Mouse (Mus musculus): Measurements from ENCODE around the gene Arf1.
"Not testable (repeated sequence)": the region's sequence is repeated elsewhere in the genome, so short reads cannot be mapped to it uniquely, and the experiment has no call there.

Arf1 gene

GRCm38 (mm10) chr11:59226787-59227603 lies 1.1 kb downstream of the Arf1 start:
- no peak for DNase-seq (ENCODE audit: low read depth, low spot score)

GRCm38 (mm10) chr11:59226251-59226650 lies 1.8 kb downstream of the Arf1 start:
- no peak for DNase-seq (ENCODE audit: low read depth, low spot score)

- DNase-seq (ENCODE audit: low read depth, low spot score): no peak
These were observed 2.9 kb downstream of the Arf1 start for GRCm38 (mm10) chr11:59225167-59225566.

DNA sequence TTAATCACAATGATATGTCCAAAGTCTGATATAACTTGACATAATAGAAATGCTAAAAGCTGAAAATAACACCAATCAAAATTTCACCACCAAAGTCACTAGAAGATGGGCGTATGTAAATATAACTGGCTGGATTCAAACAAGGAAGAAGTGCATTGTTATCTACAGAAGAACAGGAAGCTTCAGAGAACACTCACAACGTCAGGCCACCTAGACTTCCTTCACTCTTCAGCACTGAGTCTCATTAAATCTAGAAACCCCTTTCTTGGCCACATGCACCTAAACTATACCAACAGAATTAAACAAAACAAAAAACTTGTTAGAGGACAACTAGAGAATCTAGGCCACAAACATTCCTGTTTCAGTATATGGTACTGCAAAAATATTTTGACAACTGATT lies 3.6 kb downstream of the Arf1 start:
- DNase-seq (ENCODE audit: low read depth, low spot score): no peak

DNA sequence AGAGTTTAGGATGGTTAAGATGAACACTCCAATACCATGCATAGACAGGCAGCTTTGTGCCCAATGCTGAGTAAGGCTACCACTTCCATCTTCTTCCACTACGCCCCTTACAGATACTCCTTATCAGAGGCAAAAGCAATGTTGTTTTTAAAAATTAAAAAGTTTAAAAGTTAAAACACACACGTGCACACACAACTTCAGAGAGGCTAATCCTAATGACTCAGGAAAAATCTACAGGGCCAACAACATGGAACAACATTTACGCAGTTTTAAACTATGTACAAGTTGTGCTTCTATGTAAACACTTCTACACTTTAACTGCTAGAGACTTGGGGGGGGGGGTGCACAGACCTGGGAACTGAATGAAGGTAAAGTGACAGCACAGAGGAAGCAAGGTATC lies 4.0 kb downstream of the Arf1 start:
- DNase-seq (ENCODE audit: low read depth, low spot score): no peak

DNA sequence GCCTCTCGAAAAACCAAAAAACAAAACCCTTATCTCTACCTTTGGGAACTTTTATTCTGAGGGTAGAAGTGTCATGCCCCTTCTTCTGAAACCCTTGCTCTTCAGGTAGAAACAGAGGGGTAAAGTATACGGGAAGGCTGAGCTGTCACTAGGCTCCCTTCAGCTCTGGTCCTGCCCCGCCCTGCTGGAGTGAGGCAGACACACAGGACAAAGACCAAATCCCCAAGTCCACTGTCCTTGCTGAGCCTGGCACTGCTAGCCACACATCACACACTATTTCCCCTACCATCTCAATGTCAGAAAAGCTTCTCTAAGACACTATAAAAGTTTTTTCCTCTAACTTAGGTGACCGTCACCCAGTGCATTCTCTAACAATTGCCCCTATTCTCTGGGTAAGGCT lies 5.8 kb downstream of the Arf1 start:
- no peak for DNase-seq (ENCODE audit: low read depth, low spot score)

GRCm38 (mm10) chr11:59221604-59222003 lies 6.5 kb downstream of the Arf1 start:
- DNase-seq (ENCODE audit: low read depth, low spot score): no peak

DNA sequence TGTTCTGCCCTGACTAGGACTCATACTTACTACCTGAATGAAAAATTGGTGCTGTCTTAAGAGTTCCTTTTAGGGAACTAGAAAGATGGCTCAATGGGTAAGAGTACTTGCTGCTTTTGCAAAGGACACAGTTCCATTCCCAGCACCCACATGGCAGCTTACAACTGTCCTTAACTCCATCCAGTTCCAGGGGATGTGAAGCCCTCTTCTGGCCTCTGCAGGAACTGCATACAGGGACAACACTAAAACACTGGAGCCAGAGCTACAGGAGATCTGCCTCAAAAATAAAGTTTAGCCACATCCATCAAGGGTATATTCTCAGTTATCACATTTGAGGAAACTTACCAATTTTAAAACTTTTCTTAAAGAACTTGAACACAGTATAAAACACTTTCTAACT lies 9.0 kb downstream of the Arf1 start:
- no peak for DNase-seq (ENCODE audit: low read depth, low spot score)

DNA sequence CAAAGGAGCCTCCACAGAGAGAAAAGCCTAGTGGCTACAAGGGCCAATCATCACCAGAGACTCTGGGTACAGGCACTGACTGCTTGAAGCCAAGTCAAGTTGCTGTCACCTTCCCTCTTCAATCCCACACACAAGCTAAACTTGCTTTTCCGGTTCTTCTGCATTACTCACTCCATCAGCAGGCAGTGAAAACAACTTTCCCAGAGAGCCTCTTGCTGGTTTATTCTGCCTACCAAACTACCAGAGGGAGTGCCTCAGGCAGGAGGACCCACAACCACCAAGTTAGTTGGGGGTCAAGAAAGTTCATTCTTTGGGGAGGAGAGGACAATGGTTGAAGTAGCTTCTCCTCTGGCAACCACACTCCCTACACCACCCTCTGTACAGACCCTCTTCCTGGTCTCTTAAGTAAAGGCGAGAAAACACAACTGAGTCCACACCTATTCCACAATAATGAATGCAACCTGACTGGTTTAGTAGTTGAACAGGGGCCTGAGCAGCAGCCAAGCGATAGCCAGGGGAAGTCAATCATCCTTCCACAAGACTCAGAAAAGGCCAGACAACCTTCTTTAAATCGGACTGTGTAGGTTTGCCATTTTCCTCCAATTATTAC lies 9.6 kb downstream of the Arf1 start:
- no peak for DNase-seq (ENCODE audit: low read depth, low spot score)

GRCm38 (mm10) chr11:59216955-59217354 lies 11.1 kb downstream of the Arf1 start:
- no peak for DNase-seq (ENCODE audit: low read depth, low spot score)

GRCm38 (mm10) chr11:59212892-59213494 lies 15.1 kb downstream of the Arf1 start:
- DNase-seq (ENCODE audit: low read depth, low spot score): no peak

DNA sequence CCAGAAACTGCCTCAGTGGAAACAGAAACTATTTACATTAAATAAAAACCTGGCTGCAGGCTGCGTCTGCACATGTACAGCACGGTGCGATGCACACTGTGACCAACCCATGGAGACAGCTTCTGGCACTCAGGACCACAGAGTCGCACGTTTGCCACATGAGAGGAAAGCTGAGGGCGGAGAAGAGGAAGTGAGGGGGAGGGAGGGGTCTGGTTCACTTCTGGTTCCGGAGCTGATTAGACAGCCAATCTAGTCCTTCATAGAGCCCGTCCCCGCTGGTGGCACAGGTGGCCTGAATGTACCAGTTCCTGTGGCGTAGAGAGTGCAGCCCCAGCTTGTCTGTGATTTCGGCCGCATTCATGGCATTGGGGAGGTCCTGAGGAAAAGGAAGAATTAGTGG lies 15.8 kb downstream of the Arf1 start:
- not testable (repeated sequence) for DNase-seq (ENCODE audit: low read depth, low spot score)

DNA sequence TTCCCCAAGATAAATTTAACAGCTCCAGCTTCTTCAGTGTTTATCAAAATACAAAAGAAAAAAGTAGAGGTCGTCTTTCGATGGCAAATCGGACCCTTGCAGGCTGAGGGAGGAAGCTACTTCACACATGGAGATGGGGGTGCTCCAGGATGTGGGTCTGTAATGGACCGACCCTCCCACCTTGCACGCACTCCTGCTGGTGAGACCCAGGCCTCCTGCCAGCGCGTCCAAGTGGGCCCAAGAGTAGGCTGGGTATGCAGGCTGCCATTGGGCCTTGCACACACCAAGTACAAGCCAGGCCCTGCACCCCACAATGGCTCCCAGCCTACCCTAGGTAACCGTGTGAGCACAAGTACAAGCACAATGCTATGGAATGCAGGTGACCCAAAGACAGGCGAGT lies 16.5 kb downstream of the Arf1 start:
- not testable (repeated sequence) for DNase-seq (ENCODE audit: low read depth, low spot score)

GRCm38 (mm10) chr11:59210020-59210419 lies 18.1 kb downstream of the Arf1 start:
- DNase-seq (ENCODE audit: low read depth, low spot score): no peak

- no peak for DNase-seq (ENCODE audit: low read depth, low spot score)
These were observed 18.5 kb downstream of the Arf1 start for GRCm38 (mm10) chr11:59209580-59209979.

GRCm38 (mm10) chr11:59209003-59209441 lies 19.0 kb downstream of the Arf1 start:
- no peak for DNase-seq (ENCODE audit: low read depth, low spot score)

- peak; percentile 95 for DNase-seq (ENCODE audit: low read depth, low spot score)
These were observed 19.8 kb downstream of the Arf1 start, which contains the start of gene 2310033P09Rik for GRCm38 (mm10) chr11:59208153-59208831. 2310033P09Rik (plus strand) TSS chr11:59208321.

- peak; percentile 87 for DNase-seq (ENCODE audit: low read depth, low spot score)
These were observed 25.7 kb downstream of the Arf1 start, which contains the start of gene Mrpl55 for GRCm38 (mm10) chr11:59202081-59202995. Mrpl55 (plus strand) TSS chr11:59202486.

DNA sequence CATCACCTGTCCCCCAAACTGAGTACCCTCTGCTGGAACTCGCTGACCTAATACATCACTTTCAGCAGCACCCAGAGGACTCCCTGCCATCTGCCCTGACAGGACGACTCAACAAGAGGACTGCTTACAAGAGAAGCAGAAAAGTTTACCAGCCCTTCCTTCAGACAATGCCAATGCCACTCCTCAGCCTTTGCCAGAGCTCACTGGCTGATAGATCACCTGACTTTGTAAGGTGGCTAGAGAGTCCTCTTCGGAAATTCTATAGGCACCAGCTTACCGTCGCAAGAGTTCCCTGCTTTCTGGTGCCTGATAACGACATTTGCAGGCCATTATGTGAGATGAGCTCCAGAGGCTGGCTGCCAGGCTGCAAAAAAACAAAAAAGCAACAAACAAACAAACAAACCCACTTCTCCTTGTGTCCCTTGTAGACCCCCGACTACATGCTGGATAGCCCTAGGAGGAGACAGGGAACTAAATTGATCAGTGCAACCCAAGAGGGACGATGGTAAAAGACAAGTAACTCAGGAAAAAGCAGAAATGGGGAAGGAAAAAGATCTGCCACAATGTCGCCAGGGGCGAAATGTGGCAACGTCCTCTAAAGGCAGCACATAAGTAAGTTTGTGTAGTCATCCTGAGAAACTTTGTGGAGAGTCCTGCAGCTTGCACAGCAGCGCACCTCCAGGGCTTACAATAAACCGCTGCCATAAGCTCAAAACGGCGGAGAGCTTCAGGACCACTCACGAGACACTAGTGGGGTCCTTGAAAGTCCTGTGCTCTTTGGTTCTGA lies 26.7 kb downstream of the Arf1 start:
- no peak for DNase-seq (ENCODE audit: low read depth, low spot score)

- no peak for DNase-seq (ENCODE audit: low read depth, low spot score)
These were observed 31.8 kb downstream of the Arf1 start for GRCm38 (mm10) chr11:59196230-59196629.

Measured in brain, embryonic 18.5 days (tissue).